Mouse (Mus musculus): ENCODE results near the gene Lmod1. TPM values are rescaled to one million over a fixed set of nuclear protein-coding genes. Genes with fewer than 3 reads are reported as not detected.

The Lmod1 gene
- polyA plus RNA-seq, 1 experiment from 2014 or later, result 0.37 TPM

GRCm38 (mm10) chr1:135311356-135311755 is 13.3 kb upstream of the Lmod1 start:
- Histone ChIP-seq H3K4me1 (ENCODE audit: control insufficient read depth, insufficient read depth, low read length) (peaks cover 8% of the 10 kb centered on the region), H3K27ac (ENCODE audit: low read depth, low read length) (no peak overlapping the region), H3K9me3 (ENCODE audit: control insufficient read depth, low read length) (no peaks in the 10 kb centered on the region), H3K4me3 (ENCODE audit: low read depth, low read length) (no peak overlapping the region), H3K27me3 (ENCODE audit: control insufficient read depth, insufficient read depth, low read length) (no peaks in the 10 kb centered on the region), H3K4me2 (ENCODE audit: low read depth) (no peak overlapping the region), H3K36me3 (ENCODE audit: control insufficient read depth, insufficient read depth, low read length) (peaks cover 7% of the 10 kb centered on the region; the same call in 1 of the 2 replicates), H3K9ac (ENCODE audit: low read length) (no peak overlapping the region)
- WGBS, result 87% methylated on average over 6 of the region's 6 CpGs
- DNase-seq (ENCODE audit: low spot score) (no peak), ATAC-seq (ENCODE audit: insufficient read depth, low FRiP score, low TSS enrichment) (no peak)

DNA sequence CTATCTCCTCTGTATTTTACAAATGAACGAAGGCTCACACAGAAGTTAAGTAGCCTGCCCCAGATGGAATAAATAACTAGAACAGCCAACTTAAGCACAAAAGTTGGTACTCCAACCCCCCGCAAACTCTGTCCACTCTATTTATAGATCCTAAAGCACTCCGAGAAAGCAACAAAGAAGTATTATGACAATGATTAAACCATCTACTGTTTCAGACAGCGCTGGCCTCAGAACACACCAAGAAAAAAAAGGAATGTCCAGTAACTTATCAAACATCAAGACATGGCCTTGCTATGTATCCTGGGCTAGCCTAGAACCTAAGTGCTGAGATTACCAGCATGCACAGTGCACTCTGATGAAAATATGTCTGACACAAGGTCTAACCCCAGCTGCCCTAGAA is 12.4 kb upstream of the Lmod1 start:
- 94% methylated on average over 4 of the region's 4 CpGs for whole genome bisulfite sequencing
- Histone ChIP-seq H3K27me3 (ENCODE audit: control insufficient read depth, insufficient read depth, low read length) (no peaks in the 10 kb centered on the region), H3K27ac (ENCODE audit: low read depth, low read length) (no peak overlapping the region), H3K36me3 (ENCODE audit: control insufficient read depth, insufficient read depth, low read length) (peaks cover 7% of the 10 kb centered on the region; the same call in 1 of the 2 replicates), H3K4me3 (ENCODE audit: low read depth, low read length) (peak overlapping the region; percentile 92), H3K4me1 (ENCODE audit: control insufficient read depth, insufficient read depth, low read length) (peaks cover 8% of the 10 kb centered on the region), H3K4me2 (ENCODE audit: low read depth) (peak overlapping the region; percentile 66), H3K9ac (ENCODE audit: low read length) (no peak overlapping the region), H3K9me3 (ENCODE audit: control insufficient read depth, low read length) (no peaks in the 10 kb centered on the region)
- ATAC-seq (ENCODE audit: insufficient read depth, low FRiP score, low TSS enrichment) (no peak), DNase-seq (ENCODE audit: low spot score) (no peak)

DNA sequence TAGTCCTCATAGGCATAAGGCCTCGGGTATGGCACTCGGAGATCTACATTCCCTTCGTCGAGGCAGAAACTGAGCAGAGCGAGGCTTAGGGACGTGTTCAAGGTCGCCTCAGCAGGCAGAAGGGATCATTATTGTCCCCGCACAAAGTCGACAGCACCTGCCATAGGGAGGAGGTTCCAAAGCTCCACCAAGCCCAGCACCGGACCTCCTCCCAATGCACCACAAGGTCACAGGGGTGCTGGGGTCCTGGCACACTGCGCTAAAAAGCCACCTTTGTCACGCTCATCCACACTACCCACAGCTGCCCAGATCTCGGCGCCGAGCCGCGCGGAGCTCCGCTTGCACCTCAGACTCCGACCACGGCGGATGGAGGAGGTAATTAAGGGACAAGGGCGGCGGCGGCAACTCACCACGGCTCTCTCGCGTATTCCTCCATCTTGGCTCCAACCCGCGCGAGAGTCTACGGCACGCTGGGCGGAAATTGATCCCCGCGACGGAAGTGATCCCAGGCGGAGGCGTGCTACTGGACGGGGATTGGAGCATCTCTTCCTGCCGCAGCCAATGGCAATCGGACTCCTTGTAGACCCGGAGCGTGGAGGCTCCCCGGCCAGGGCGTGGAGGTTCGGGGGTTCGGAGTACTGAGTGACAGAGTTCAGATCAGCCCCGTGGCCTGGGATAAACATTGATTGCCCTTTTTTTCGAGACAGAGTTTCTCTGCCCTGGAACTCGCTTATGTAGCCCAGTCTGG is 11.1 kb upstream of the Lmod1 start, which contains the start of gene Timm17a:
Gene Timm17a, minus strand, starts transcription at position 495 of the 748 bp plus-strand sequence.
- Histone ChIP-seq H3K9ac (ENCODE audit: low read length) (peak within 1 kb of the TSS; percentile 97), H3K27me3 (ENCODE audit: control insufficient read depth, insufficient read depth, low read length) (no peaks in the 10 kb centered on the region), H3K4me1 (ENCODE audit: control insufficient read depth, insufficient read depth, low read length) (peaks cover 8% of the 10 kb centered on the region), H3K27ac (ENCODE audit: low read depth, low read length) (no peak within 1 kb of the TSS; the same call in 1 of the 2 replicates), H3K36me3 (ENCODE audit: control insufficient read depth, insufficient read depth, low read length) (peaks cover 2% of the 10 kb centered on the region; the same call in 1 of the 2 replicates), H3K4me3 (ENCODE audit: low read depth, low read length) (peak within 1 kb of the TSS; percentile 92), H3K4me2 (ENCODE audit: low read depth) (peak within 1 kb of the TSS; percentile 66), H3K9me3 (ENCODE audit: control insufficient read depth, low read length) (no peaks in the 10 kb centered on the region)
- peak; percentile 94 for DNase-seq (ENCODE audit: low spot score)
- peak; percentile 99 for ATAC-seq (ENCODE audit: insufficient read depth, low FRiP score, low TSS enrichment)
- under 1% methylated on average over 51 of the region's 51 CpGs for WGBS

DNA sequence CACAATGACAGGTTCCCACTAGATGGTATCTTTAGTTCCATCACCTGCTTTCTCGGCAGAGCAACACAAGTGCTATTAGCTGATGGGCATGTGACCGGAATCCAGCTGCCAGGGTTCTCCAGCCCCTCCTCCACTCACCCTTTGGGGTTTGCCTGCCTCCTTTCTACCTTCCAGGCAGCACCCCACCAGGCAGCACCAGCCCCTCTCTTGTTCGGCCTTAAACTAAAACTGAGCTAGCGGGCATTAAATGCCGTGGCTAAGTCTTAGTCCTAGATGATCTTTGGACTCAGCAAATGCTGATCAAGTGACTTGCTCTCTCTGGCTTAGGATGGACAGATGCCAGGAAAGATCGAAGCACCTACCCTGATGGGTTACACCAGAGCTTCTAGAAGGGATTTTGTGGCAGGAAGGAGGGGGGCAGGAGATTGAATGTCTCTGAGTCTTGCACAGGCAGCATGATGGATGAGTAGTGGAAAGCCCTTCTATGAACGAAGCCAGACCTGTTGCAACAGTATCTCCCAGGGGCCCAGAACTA is 1.2 kb upstream of the Lmod1 start:
- no peak for DNase-seq (ENCODE audit: low spot score)
- no peak overlapping the region for H3K27ac ChIP-seq (ENCODE audit: low read depth, low read length)

DNA sequence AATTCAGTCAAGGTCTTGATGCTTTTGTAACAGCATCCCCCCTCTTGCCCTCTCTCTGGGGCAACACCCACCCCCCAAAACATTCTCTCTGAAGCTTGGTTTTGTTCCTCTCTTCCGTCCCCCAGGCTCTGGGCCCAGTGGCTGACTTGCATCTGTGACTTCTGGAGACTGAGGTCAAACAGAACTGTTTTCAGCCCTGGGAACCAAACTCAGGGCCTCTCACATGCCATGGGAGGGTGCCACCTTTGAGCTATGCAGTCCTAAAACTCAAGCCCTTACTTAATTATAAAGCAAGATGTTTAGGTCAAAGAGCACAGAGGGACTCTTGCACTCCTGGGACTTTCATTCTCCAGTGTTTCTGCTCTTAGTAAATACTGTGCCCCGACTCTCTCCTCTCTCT is 1.3 kb downstream of the Lmod1 start:
- DNase-seq (ENCODE audit: low spot score), result no peak
- Histone ChIP-seq H3K4me3 (ENCODE audit: low read depth, low read length) (no peak overlapping the region), H3K9ac (ENCODE audit: low read length) (no peak overlapping the region), H3K4me1 (ENCODE audit: control insufficient read depth, insufficient read depth, low read length) (peaks cover 3% of the 10 kb centered on the region; the same call in 1 of the 2 replicates), H3K9me3 (ENCODE audit: control insufficient read depth, low read length) (no peaks in the 10 kb centered on the region), H3K36me3 (ENCODE audit: control insufficient read depth, insufficient read depth, low read length) (no peaks in the 10 kb centered on the region), H3K4me2 (ENCODE audit: low read depth) (no peak overlapping the region), H3K27me3 (ENCODE audit: control insufficient read depth, insufficient read depth, low read length) (no peaks in the 10 kb centered on the region), H3K27ac (ENCODE audit: low read depth, low read length) (no peak overlapping the region)
- no peak for ATAC-seq (ENCODE audit: insufficient read depth, low FRiP score, low TSS enrichment)
- 80% methylated on average over 2 of the region's 2 CpGs for WGBS

More for the DNA sequence above, 1.2 kb upstream of the Lmod1 start:
- H3K4me2 ChIP-seq (ENCODE audit: low read depth), result no peak overlapping the region
- no peaks in the 10 kb centered on the region for H3K9me3 ChIP-seq (ENCODE audit: control insufficient read depth, low read length)
- no peaks in the 10 kb centered on the region for H3K36me3 ChIP-seq (ENCODE audit: control insufficient read depth, insufficient read depth, low read length)
- no peak for ATAC-seq (ENCODE audit: insufficient read depth, low FRiP score, low TSS enrichment)
- no peak overlapping the region for H3K4me3 ChIP-seq (ENCODE audit: low read depth, low read length)
- 77% methylated on average over 7 of the region's 7 CpGs for WGBS
- no peaks in the 10 kb centered on the region for H3K27me3 ChIP-seq (ENCODE audit: control insufficient read depth, insufficient read depth, low read length)
- no peak overlapping the region for H3K9ac ChIP-seq (ENCODE audit: low read length)
- peaks cover 3% of the 10 kb centered on the region; the same call in 1 of the 2 replicates for H3K4me1 ChIP-seq (ENCODE audit: control insufficient read depth, insufficient read depth, low read length)

GRCm38 (mm10) chr1:135328368-135328767 is 3.8 kb downstream of the Lmod1 start:
- ATAC-seq (ENCODE audit: insufficient read depth, low FRiP score, low TSS enrichment), result no peak
- 69% methylated on average over 5 of the region's 5 CpGs for WGBS
- H3K36me3 ChIP-seq (ENCODE audit: control insufficient read depth, insufficient read depth, low read length), result no peaks in the 10 kb centered on the region

DNA sequence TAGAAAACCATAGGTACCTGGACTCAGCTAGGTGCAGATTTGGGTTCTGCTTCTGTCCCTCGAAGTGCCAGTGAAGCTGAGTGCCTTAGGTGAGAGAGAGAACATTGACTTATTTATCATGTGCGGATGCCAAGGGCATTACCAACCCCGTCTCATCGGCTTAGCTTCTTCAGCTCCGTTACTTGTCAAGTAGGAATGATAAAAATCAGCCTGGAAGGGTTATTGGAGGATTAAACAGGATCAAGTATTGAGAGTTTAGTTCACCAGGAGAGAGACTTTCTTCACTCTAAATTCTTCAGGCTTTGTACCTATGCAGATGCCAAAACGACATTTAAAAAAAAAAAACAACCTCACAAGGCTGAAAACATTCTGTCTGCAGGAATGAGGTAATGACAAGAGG is 6.0 kb downstream of the Lmod1 start:
- no peak overlapping the region for H3K27ac ChIP-seq (ENCODE audit: low read depth, low read length)
- no peak overlapping the region for H3K9ac ChIP-seq (ENCODE audit: low read length)
- ATAC-seq (ENCODE audit: insufficient read depth, low FRiP score, low TSS enrichment), result no peak
- DNase-seq (ENCODE audit: low spot score), result no peak
- no peaks in the 10 kb centered on the region for H3K4me1 ChIP-seq (ENCODE audit: control insufficient read depth, insufficient read depth, low read length)
- H3K4me2 ChIP-seq (ENCODE audit: low read depth), result no peak overlapping the region
- no peak overlapping the region for H3K4me3 ChIP-seq (ENCODE audit: low read depth, low read length)
- 76% methylated on average over 6 of the region's 6 CpGs for WGBS
- H3K36me3 ChIP-seq (ENCODE audit: control insufficient read depth, insufficient read depth, low read length), result no peaks in the 10 kb centered on the region
- no peaks in the 10 kb centered on the region for H3K9me3 ChIP-seq (ENCODE audit: control insufficient read depth, low read length)
- H3K27me3 ChIP-seq (ENCODE audit: control insufficient read depth, insufficient read depth, low read length), result no peaks in the 10 kb centered on the region

More at GRCm38 (mm10) chr1:135328368-135328767, 3.8 kb downstream of the Lmod1 start:
- DNase-seq (ENCODE audit: low spot score), result no peak
- Histone ChIP-seq H3K27ac (ENCODE audit: low read depth, low read length) (no peak overlapping the region), H3K4me1 (ENCODE audit: control insufficient read depth, insufficient read depth, low read length) (peaks cover 3% of the 10 kb centered on the region; the same call in 1 of the 2 replicates), H3K9me3 (ENCODE audit: control insufficient read depth, low read length) (no peaks in the 10 kb centered on the region), H3K4me2 (ENCODE audit: low read depth) (no peak overlapping the region), H3K4me3 (ENCODE audit: low read depth, low read length) (no peak overlapping the region), H3K27me3 (ENCODE audit: control insufficient read depth, insufficient read depth, low read length) (no peaks in the 10 kb centered on the region), H3K9ac (ENCODE audit: low read length) (no peak overlapping the region)

- Histone ChIP-seq H3K36me3 (ENCODE audit: control insufficient read depth, insufficient read depth, low read length) (no peaks in the 10 kb centered on the region), H3K4me1 (ENCODE audit: control insufficient read depth, insufficient read depth, low read length) (no peaks in the 10 kb centered on the region), H3K27ac (ENCODE audit: low read depth, low read length) (no peak overlapping the region), H3K4me3 (ENCODE audit: low read depth, low read length) (no peak overlapping the region), H3K9me3 (ENCODE audit: control insufficient read depth, low read length) (no peaks in the 10 kb centered on the region), H3K27me3 (ENCODE audit: control insufficient read depth, insufficient read depth, low read length) (no peaks in the 10 kb centered on the region), H3K4me2 (ENCODE audit: low read depth) (no peak overlapping the region), H3K9ac (ENCODE audit: low read length) (no peak overlapping the region)
- DNase-seq (ENCODE audit: low spot score) (peak; percentile 23), ATAC-seq (ENCODE audit: insufficient read depth, low FRiP score, low TSS enrichment) (no peak)
- 72% methylated on average over 8 of the region's 8 CpGs for WGBS
These were observed 17.3 kb downstream of the Lmod1 start for GRCm38 (mm10) chr1:135341947-135342346.

DNA sequence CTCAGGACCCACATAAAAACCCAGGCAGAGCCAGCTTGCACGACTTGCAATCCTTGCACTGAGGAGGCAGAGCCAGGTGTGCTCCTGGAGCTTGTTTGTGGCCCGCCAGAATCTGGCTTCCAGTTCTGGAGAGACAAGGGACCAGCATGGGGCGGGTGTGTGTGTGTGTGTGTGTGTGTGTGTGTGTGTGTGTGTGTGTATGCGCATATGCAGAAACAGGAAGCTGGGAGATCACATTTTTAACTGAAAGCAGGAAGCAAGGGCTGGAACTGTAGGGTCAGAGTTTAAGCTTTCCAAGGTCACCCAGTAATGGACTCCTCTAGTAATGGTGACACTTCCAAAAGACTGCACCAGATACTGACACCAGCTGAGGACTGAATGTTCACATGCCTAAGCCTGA is 19.4 kb downstream of the Lmod1 start:
- DNase-seq (ENCODE audit: low spot score), result no peak
- no peak for ATAC-seq (ENCODE audit: insufficient read depth, low FRiP score, low TSS enrichment)
- 61% methylated on average over 4 of the region's 4 CpGs for WGBS
- Histone ChIP-seq H3K27ac (ENCODE audit: low read depth, low read length) (no peak overlapping the region), H3K27me3 (ENCODE audit: control insufficient read depth, insufficient read depth, low read length) (no peaks in the 10 kb centered on the region), H3K4me3 (ENCODE audit: low read depth, low read length) (no peak overlapping the region), H3K4me1 (ENCODE audit: control insufficient read depth, insufficient read depth, low read length) (no peaks in the 10 kb centered on the region), H3K9me3 (ENCODE audit: control insufficient read depth, low read length) (no peaks in the 10 kb centered on the region), H3K4me2 (ENCODE audit: low read depth) (no peak overlapping the region), H3K36me3 (ENCODE audit: control insufficient read depth, insufficient read depth, low read length) (no peaks in the 10 kb centered on the region), H3K9ac (ENCODE audit: low read length) (no peak overlapping the region)

Measured in neural tube, embryonic 11.5 days (tissue).